10 mouse cellular contexts compared by ENCODE assay signal in the genomic region with DNA sequence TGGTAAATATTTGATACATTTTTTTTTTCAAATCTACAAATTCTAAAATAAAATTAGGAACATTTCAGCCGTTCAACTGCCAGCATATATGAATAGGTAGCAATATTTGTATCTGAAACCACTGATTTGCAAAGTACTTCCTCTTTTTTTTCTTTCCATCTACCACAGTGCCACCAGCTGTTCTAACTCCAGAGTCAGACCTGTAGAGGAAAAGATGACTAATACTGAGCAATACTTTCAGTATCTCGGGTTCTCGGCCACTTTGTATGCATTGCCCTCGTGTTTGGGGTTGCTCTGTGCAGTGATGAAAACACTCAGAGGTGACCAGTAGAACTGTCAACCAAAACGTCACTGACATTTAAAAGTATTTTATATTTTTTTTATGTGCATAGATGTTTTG. TPM values are rescaled to one million over a fixed set of nuclear protein-coding genes. Genes with fewer than 3 reads are reported as not detected.
DNase-seq lines count a peak whose midpoint lies in the region; ATAC-seq lines count a peak whose summit lies in the region.
"Had no signal": no experiment of that assay in that cellular context is flagged by ENCODE, and none has a peak within 500 bp of the region (broad histone marks: within the 10 kb centered on the region; RNA-seq: fewer than 3 reads in every experiment).

No protein-coding gene starts in this region.

- peaks cover 69% of the 10 kb centered on the region for H3K36me3 ChIP-seq in hindbrain, embryonic 14.5 days (replicated peaks; ENCODE audit: control insufficient read depth, insufficient read depth)
- peaks cover 66% of the 10 kb centered on the region for H3K36me3 ChIP-seq in hindbrain, embryonic 12.5 days
- H3K36me3 ChIP-seq in megakaryocyte, embryonic 14.5 days (replicated peaks; ENCODE audit: low read length) = peaks cover 52% of the 10 kb centered on the region

- no peak for DNase-seq in hindbrain, embryonic 14.5 days (ENCODE audit: low spot score)
- DNase-seq in 416B (ENCODE audit: low read depth) (peak; percentile 98), MEL-GATA-1-ER (ENCODE audit: extremely low read depth, low read depth) (peak; percentile 75)
- no peak for DNase-seq in right cerebral cortex, postnatal 4 days
- no peak for DNase-seq in thymus, postnatal 14 days
- DNase-seq in retina, embryonic 14.5 days (ENCODE audit: low spot score) = no peak

- peak overlapping the region; percentile 89; the same call in 1 of the 2 replicates for H3K9ac ChIP-seq in hindbrain, embryonic 14.5 days
- no peak overlapping the region for H3K9ac ChIP-seq in hindbrain, embryonic 12.5 days

- no peak overlapping the region for H3K4me2 ChIP-seq in hindbrain, embryonic 14.5 days (replicated peaks)
- no peak overlapping the region for H3K4me2 ChIP-seq in hindbrain, embryonic 12.5 days (replicated peaks)

- no peak overlapping the region for H3K27ac ChIP-seq in hindbrain, embryonic 14.5 days
- no peak overlapping the region for H3K27ac ChIP-seq in hindbrain, embryonic 12.5 days
- H3K27ac ChIP-seq: midbrain, embryonic 12.5 days had no signal

- 87% methylated on average over 5 of the region's 5 CpGs for whole genome bisulfite sequencing in hindbrain, embryonic 14.5 days
- WGBS in hindbrain, embryonic 12.5 days = 92% methylated on average over 5 of the region's 5 CpGs

- H3K4me3 ChIP-seq in hindbrain, embryonic 14.5 days (replicated peaks; ENCODE audit: low read length) = no peak overlapping the region
- H3K4me3 ChIP-seq in hindbrain, embryonic 12.5 days = no peak overlapping the region
- peak overlapping the region; percentile 54 for H3K4me3 ChIP-seq in megakaryocyte, embryonic 14.5 days (replicated peaks)

- ATAC-seq in hindbrain, embryonic 14.5 days (ENCODE audit: low FRiP score) = no peak
- ATAC-seq in hindbrain, embryonic 12.5 days (ENCODE audit: low FRiP score) = no peak
- ATAC-seq: forebrain, embryonic 16.5 days had no signal

- peaks cover 11% of the 10 kb centered on the region for H3K4me1 ChIP-seq in hindbrain, embryonic 14.5 days (replicated peaks; ENCODE audit: control insufficient read depth, insufficient read depth, low read length)
- peaks cover 15% of the 10 kb centered on the region for H3K4me1 ChIP-seq in hindbrain, embryonic 12.5 days
- peaks cover 38% of the 10 kb centered on the region for H3K4me1 ChIP-seq in megakaryocyte, embryonic 14.5 days

- H3K9me3 ChIP-seq in hindbrain, embryonic 14.5 days (ENCODE audit: control insufficient read depth, low read length) = no peaks in the 10 kb centered on the region
- H3K9me3 ChIP-seq in hindbrain, embryonic 12.5 days (replicated peaks) = no peaks in the 10 kb centered on the region
- H3K9me3 ChIP-seq in megakaryocyte, embryonic 14.5 days = no peaks in the 10 kb centered on the region
- H3K9me3 ChIP-seq: midbrain, embryonic 12.5 days had no signal

- H3K27me3 ChIP-seq in hindbrain, embryonic 14.5 days (ENCODE audit: control insufficient read depth, insufficient read depth, low read length) = no peaks in the 10 kb centered on the region
- no peaks in the 10 kb centered on the region for H3K27me3 ChIP-seq in hindbrain, embryonic 12.5 days
- H3K27me3 ChIP-seq in megakaryocyte, embryonic 14.5 days (replicated peaks) = peaks cover 4% of the 10 kb centered on the region
- H3K27me3 ChIP-seq: midbrain, embryonic 12.5 days had no signal

RNA-seq across cellular contexts. Expression of a gene that starts 2.2 kb away (rescaled TPM):
- polyA plus RNA-seq in hindbrain, embryonic 14.5 days (2014; fragmentation: Nextera tagmentation; extraction: Ambion mirVana) = 36.6 and 38.5 TPM in 2 replicates
- 43.7 and 45.2 TPM in 2 replicates for polyA plus RNA-seq in hindbrain, embryonic 12.5 days (2016; fragmentation: Nextera tagmentation; extraction: Ambion mirVana)
- polyA plus RNA-seq in megakaryocyte, embryonic 14.5 days (2012; ENCODE audit: insufficient read depth, low replicate concordance) = 1.5 TPM in 1 of 2 replicates, not detected in the other

RNA-seq across cellular contexts. Expression of a gene that starts 28.3 kb away (rescaled TPM):
- polyA plus RNA-seq in hindbrain, embryonic 14.5 days (2014; fragmentation: Nextera tagmentation; extraction: Ambion mirVana) = 203 and 213 TPM in 2 replicates
- 165 TPM in 2 replicates for polyA plus RNA-seq in hindbrain, embryonic 12.5 days (2016; fragmentation: Nextera tagmentation; extraction: Ambion mirVana)
- polyA plus RNA-seq in megakaryocyte, embryonic 14.5 days (2012; ENCODE audit: insufficient read depth, low replicate concordance) = 6.8 and 8.2 TPM in 2 replicates

Comparison
In these comparisons a context has a peak if more than half of its experiments do, and no peak if none do; other contexts are left out.
1. DNase-seq: peak in 416B (single experiment) and MEL-GATA-1-ER (single experiment); none in hindbrain, embryonic 14.5 days (single experiment), right cerebral cortex, postnatal 4 days (single experiment), thymus, postnatal 14 days (single experiment) and retina, embryonic 14.5 days (single experiment).
2. RNA of a gene that starts 2.2 kb away (polyA plus RNA-seq): 43.7 to 45.2 TPM in hindbrain, embryonic 12.5 days and 36.6 to 38.5 TPM in hindbrain, embryonic 14.5 days; 1.5 TPM in megakaryocyte, embryonic 14.5 days; every median in the first group is over 10 times any median in the second.
3. RNA of a gene that starts 28.3 kb away (polyA plus RNA-seq): 203 to 213 TPM in hindbrain, embryonic 14.5 days and 165 TPM in hindbrain, embryonic 12.5 days; 6.8 to 8.2 TPM in megakaryocyte, embryonic 14.5 days; every median in the first group is over 10 times any median in the second.